Mouse (Mus musculus): ENCODE data around the gene Saysd1. TPM values are rescaled to one million over a fixed set of nuclear protein-coding genes. Genes with fewer than 3 reads are reported as not detected.

The Saysd1 gene
- polyA plus RNA-seq, 1 experiment from 2014 or later: 13.1 TPM

DNA sequence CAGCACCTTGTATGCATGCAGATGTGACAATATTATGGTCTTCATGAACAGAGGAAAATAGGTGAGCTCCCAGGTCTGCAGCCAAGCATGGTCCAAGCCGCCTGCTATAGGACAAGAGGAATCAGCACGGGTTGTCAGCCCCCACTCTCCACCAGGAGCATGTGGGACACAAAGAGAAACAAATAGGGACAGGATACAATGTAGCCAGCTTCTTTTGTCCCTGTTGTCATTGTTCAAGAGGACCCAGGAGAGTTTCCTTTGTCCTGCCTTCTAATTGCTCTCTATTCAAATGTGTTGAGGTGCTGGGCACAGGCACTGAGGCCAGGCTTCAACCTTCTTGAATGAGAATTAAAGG lies 89.9 kb downstream of the Saysd1 start:
- Histone ChIP-seq H3K27ac (ENCODE audit: low read depth) (no peak overlapping the region), H3K27me3 (replicated peaks; ENCODE audit: control insufficient read depth, insufficient read depth, low read length) (no peaks in the 10 kb centered on the region), H3K36me3 (ENCODE audit: control insufficient read depth, insufficient read depth, low read length) (no peaks in the 10 kb centered on the region), H3K9ac (ENCODE audit: low read length) (no peak overlapping the region), H3K4me3 (ENCODE audit: low read depth, low read length) (no peak overlapping the region), H3K4me1 (replicated peaks; ENCODE audit: control insufficient read depth, insufficient read depth, low read length) (no peaks in the 10 kb centered on the region), H3K4me2 (ENCODE audit: low read length) (no peak overlapping the region), H3K9me3 (ENCODE audit: control insufficient read depth, low read length) (no peaks in the 10 kb centered on the region)
- 60% methylated on average over 2 of the region's 2 CpGs for WGBS
- DNase-seq (ENCODE audit: low spot score): no peak
- ATAC-seq (replicated peaks; ENCODE audit: low FRiP score, low TSS enrichment, low read depth): no peak

DNA sequence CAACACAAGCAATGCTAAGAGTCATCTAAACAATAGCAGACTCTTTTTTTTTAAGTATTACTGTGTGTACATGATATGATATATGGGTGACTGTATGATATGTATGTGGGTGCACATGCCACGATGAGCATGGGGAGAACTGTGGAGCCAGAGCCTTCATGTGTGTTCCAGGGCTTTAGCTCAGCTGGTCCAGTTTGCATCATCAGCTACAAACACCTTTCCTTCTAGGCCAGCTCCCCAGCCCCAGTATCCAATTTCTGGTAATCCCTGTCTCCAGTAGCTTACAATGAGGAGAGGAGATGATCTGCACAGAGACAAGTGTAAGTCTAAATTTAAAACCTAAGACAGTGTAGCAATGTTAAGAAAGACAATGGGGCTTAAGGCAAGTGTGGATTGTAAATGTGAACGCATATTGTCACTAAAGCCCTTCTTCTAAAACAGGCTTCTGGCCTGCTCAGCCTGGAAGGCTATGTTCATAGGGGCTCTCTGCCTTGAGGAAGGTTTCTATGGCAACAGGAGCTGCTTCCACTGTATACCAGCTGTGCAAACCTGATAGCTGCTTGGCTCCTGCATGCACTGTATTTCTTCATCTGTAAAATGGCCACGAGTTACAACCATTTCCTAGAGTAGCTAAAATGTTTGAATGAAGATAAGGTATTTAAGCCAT lies 90.4 kb downstream of the Saysd1 start:
- no peak overlapping the region for H3K9ac ChIP-seq (ENCODE audit: low read length)
- no peaks in the 10 kb centered on the region for H3K9me3 ChIP-seq (ENCODE audit: control insufficient read depth, low read length)
- no peak overlapping the region for H3K27ac ChIP-seq (ENCODE audit: low read depth)
- 59% methylated on average over 3 of the region's 3 CpGs for WGBS
- no peaks in the 10 kb centered on the region for H3K27me3 ChIP-seq (replicated peaks; ENCODE audit: control insufficient read depth, insufficient read depth, low read length)
- no peak overlapping the region for H3K4me2 ChIP-seq (ENCODE audit: low read length)
- H3K4me3 ChIP-seq (ENCODE audit: low read depth, low read length): no peak overlapping the region
- DNase-seq (ENCODE audit: low spot score) (no peak), ATAC-seq (replicated peaks; ENCODE audit: low FRiP score, low TSS enrichment, low read depth) (no peak)
- H3K36me3 ChIP-seq (ENCODE audit: control insufficient read depth, insufficient read depth, low read length): no peaks in the 10 kb centered on the region
- no peaks in the 10 kb centered on the region for H3K4me1 ChIP-seq (replicated peaks; ENCODE audit: control insufficient read depth, insufficient read depth, low read length)

DNA sequence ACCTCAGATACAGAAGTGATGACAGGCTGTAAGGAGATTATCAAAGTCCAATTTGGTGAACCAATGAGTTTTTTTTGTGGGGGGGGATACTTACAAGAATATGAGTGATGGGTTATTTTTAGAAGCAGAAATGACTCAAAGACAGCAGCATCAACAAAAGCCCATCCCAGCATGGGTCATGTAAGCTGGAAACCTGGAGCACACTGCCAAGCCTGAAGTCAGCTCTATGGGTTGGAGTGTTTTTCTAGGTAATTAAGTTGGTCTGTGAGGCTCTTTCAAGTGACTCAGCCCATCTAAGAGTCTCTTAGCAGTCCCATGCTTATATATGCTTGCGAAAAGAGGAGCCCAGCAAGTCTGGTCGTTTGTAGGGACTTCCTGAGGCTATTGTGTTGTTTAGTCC lies 91.0 kb downstream of the Saysd1 start:
- H3K9me3 ChIP-seq (ENCODE audit: control insufficient read depth, low read length): no peaks in the 10 kb centered on the region
- no peak overlapping the region for H3K27ac ChIP-seq (ENCODE audit: low read depth)
- H3K36me3 ChIP-seq (ENCODE audit: control insufficient read depth, insufficient read depth, low read length): no peaks in the 10 kb centered on the region
- WGBS: 64% methylated on average over 2 of the region's 2 CpGs
- no peak for DNase-seq (ENCODE audit: low spot score)
- no peaks in the 10 kb centered on the region for H3K4me1 ChIP-seq (replicated peaks; ENCODE audit: control insufficient read depth, insufficient read depth, low read length)
- H3K4me2 ChIP-seq (ENCODE audit: low read length): no peak overlapping the region
- H3K9ac ChIP-seq (ENCODE audit: low read length): no peak overlapping the region
- no peaks in the 10 kb centered on the region for H3K27me3 ChIP-seq (replicated peaks; ENCODE audit: control insufficient read depth, insufficient read depth, low read length)
- no peak overlapping the region for H3K4me3 ChIP-seq (ENCODE audit: low read depth, low read length)
- no peak for ATAC-seq (replicated peaks; ENCODE audit: low FRiP score, low TSS enrichment, low read depth)

DNA sequence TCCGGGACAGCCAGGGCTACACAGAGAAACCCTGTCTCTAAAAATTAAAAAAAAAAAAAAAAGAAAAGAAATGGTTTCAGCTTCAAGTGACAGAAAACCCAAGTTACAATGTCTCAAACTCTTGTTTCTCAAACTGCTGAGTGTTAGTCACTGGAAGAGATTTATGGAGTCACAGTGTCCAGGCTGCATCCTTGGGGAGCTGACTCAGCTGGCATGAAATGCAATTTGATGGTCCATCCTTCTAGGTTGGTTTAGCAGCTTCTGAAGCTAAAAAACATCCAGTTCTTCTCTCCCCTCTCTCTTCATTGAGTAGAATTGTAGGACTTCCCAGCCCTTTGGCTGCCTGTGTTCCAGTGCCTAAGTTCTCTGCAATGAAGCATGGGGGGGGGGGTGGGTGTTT lies 94.3 kb downstream of the Saysd1 start:
- no peaks in the 10 kb centered on the region for H3K36me3 ChIP-seq (ENCODE audit: control insufficient read depth, insufficient read depth, low read length)
- no peaks in the 10 kb centered on the region for H3K9me3 ChIP-seq (ENCODE audit: control insufficient read depth, low read length)
- WGBS: 70% methylated on average over 1 of the region's 1 CpGs
- H3K4me2 ChIP-seq (ENCODE audit: low read length): no peak overlapping the region
- H3K9ac ChIP-seq (ENCODE audit: low read length): no peak overlapping the region
- no peak overlapping the region for H3K4me3 ChIP-seq (ENCODE audit: low read depth, low read length)
- no peaks in the 10 kb centered on the region for H3K4me1 ChIP-seq (replicated peaks; ENCODE audit: control insufficient read depth, insufficient read depth, low read length)
- DNase-seq (ENCODE audit: low spot score) (no peak), ATAC-seq (replicated peaks; ENCODE audit: low FRiP score, low TSS enrichment, low read depth) (no peak)
- H3K27me3 ChIP-seq (replicated peaks; ENCODE audit: control insufficient read depth, insufficient read depth, low read length): no peaks in the 10 kb centered on the region
- no peak overlapping the region for H3K27ac ChIP-seq (ENCODE audit: low read depth)

DNA sequence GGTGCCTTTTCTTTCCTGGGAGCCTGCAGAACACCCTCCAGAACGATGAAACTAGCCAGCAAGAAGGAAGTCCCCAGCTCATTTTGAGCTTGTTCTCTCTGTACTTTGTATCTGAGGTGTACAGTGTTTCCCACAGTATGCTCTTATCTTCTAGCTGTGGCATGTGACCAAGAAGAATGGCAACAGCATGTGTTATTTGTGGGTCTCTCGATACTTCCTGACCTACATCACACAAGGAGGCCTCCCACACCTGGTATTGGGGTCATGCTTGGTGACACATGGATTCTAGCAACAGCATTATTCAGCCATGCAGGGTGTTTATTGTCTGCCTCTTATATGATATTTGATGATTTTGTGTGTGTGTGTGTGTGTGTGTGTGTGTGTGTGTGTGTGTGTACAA lies 96.5 kb downstream of the Saysd1 start:
- ATAC-seq (replicated peaks; ENCODE audit: low FRiP score, low TSS enrichment, low read depth) (no peak), DNase-seq (ENCODE audit: low spot score) (no peak)
- Histone ChIP-seq H3K36me3 (ENCODE audit: control insufficient read depth, insufficient read depth, low read length) (no peaks in the 10 kb centered on the region), H3K4me1 (replicated peaks; ENCODE audit: control insufficient read depth, insufficient read depth, low read length) (no peaks in the 10 kb centered on the region), H3K27ac (ENCODE audit: low read depth) (no peak overlapping the region), H3K4me3 (ENCODE audit: low read depth, low read length) (no peak overlapping the region), H3K4me2 (ENCODE audit: low read length) (no peak overlapping the region), H3K27me3 (replicated peaks; ENCODE audit: control insufficient read depth, insufficient read depth, low read length) (no peaks in the 10 kb centered on the region), H3K9me3 (ENCODE audit: control insufficient read depth, low read length) (no peaks in the 10 kb centered on the region), H3K9ac (ENCODE audit: low read length) (no peak overlapping the region)
- WGBS: 75% methylated on average over 2 of the region's 2 CpGs

DNA sequence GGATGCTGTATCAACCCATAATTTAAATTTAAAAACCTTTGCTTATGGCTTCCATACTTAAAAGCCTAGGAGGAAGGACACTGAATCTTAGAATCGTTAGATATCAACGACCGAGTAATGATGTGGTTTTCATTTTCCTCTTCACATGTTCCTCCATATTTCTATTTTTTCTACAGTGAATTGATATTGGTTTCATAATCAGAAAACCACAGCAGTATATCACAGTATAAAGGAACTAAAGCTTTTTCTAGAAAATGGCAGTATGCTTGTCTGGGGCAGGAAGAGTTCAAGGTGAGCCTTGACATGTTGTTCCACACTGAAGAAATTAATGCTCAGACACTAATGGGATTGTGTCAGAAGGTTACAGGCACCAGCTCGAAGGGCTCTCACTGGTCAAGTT lies 97.4 kb downstream of the Saysd1 start:
- H3K4me3 ChIP-seq (ENCODE audit: low read depth, low read length): no peak overlapping the region
- H3K4me2 ChIP-seq (ENCODE audit: low read length): no peak overlapping the region
- H3K9me3 ChIP-seq (ENCODE audit: control insufficient read depth, low read length): no peaks in the 10 kb centered on the region
- no peaks in the 10 kb centered on the region for H3K36me3 ChIP-seq (ENCODE audit: control insufficient read depth, insufficient read depth, low read length)
- DNase-seq (ENCODE audit: low spot score): no peak
- ATAC-seq (replicated peaks; ENCODE audit: low FRiP score, low TSS enrichment, low read depth): no peak
- WGBS: 82% methylated on average over 4 of the region's 4 CpGs
- no peak overlapping the region for H3K9ac ChIP-seq (ENCODE audit: low read length)
- H3K27me3 ChIP-seq (replicated peaks; ENCODE audit: control insufficient read depth, insufficient read depth, low read length): no peaks in the 10 kb centered on the region
- H3K27ac ChIP-seq (ENCODE audit: low read depth): no peak overlapping the region
- H3K4me1 ChIP-seq (replicated peaks; ENCODE audit: control insufficient read depth, insufficient read depth, low read length): no peaks in the 10 kb centered on the region

DNA sequence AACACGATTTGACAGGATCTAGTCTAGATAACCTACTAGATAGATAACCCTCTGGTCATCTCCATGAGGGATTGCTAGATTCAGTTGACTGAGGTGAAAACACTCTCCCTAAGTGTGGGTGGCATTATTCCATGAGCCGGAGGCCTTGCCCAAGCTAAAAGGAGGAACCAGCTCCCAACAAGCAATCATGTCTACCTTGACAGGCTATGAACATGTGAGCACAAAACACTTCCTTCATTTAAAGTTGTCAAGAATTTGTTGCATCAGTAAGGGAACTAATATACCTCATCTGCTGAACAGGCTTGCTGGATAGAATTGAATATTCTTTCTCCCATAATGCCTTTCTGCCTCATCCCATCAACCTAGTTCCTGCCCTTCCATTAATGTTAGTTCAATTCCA lies 98.5 kb downstream of the Saysd1 start:
- Histone ChIP-seq H3K9me3 (ENCODE audit: control insufficient read depth, low read length) (no peaks in the 10 kb centered on the region), H3K27me3 (replicated peaks; ENCODE audit: control insufficient read depth, insufficient read depth, low read length) (no peaks in the 10 kb centered on the region), H3K4me1 (replicated peaks; ENCODE audit: control insufficient read depth, insufficient read depth, low read length) (no peaks in the 10 kb centered on the region), H3K9ac (ENCODE audit: low read length) (no peak overlapping the region), H3K4me3 (ENCODE audit: low read depth, low read length) (no peak overlapping the region), H3K4me2 (ENCODE audit: low read length) (no peak overlapping the region), H3K27ac (ENCODE audit: low read depth) (no peak overlapping the region), H3K36me3 (ENCODE audit: control insufficient read depth, insufficient read depth, low read length) (no peaks in the 10 kb centered on the region)
- 78% methylated on average over 2 of the region's 2 CpGs for WGBS
- ATAC-seq (replicated peaks; ENCODE audit: low FRiP score, low TSS enrichment, low read depth) (no peak), DNase-seq (ENCODE audit: low spot score) (no peak)

DNA sequence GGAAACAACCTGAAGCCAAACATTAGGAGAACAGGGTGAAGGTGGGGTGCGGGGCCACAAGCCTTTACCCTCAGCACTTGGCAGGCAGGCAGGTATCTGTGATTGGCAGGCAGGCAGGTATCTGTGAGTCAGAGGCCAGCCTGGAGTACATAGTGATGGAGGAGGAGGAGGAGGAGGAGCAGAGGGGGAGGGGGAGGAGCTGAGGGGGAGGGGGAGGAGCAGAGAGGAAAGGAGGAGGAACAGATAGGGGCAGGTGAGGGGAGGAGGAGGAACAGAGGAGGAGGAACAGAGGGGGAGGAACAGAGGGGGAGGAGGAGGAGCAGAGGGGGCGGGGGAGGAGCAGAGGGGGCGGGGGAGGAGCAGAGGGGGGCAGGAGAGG lies 105.6 kb downstream of the Saysd1 start:
- 40% methylated on average over 2 of the region's 3 CpGs for WGBS
- H3K27ac ChIP-seq (ENCODE audit: low read depth): no peak overlapping the region
- DNase-seq (ENCODE audit: low spot score): no peak
- no peak for ATAC-seq (replicated peaks; ENCODE audit: low FRiP score, low TSS enrichment, low read depth)
- H3K9me3 ChIP-seq (ENCODE audit: control insufficient read depth, low read length): no peaks in the 10 kb centered on the region
- H3K4me2 ChIP-seq (ENCODE audit: low read length): no peak overlapping the region
- H3K36me3 ChIP-seq (ENCODE audit: control insufficient read depth, insufficient read depth, low read length): no peaks in the 10 kb centered on the region
- H3K27me3 ChIP-seq (replicated peaks; ENCODE audit: control insufficient read depth, insufficient read depth, low read length): no peaks in the 10 kb centered on the region
- H3K4me1 ChIP-seq (replicated peaks; ENCODE audit: control insufficient read depth, insufficient read depth, low read length): no peaks in the 10 kb centered on the region
- no peak overlapping the region for H3K9ac ChIP-seq (ENCODE audit: low read length)
- H3K4me3 ChIP-seq (ENCODE audit: low read depth, low read length): no peak overlapping the region

DNA sequence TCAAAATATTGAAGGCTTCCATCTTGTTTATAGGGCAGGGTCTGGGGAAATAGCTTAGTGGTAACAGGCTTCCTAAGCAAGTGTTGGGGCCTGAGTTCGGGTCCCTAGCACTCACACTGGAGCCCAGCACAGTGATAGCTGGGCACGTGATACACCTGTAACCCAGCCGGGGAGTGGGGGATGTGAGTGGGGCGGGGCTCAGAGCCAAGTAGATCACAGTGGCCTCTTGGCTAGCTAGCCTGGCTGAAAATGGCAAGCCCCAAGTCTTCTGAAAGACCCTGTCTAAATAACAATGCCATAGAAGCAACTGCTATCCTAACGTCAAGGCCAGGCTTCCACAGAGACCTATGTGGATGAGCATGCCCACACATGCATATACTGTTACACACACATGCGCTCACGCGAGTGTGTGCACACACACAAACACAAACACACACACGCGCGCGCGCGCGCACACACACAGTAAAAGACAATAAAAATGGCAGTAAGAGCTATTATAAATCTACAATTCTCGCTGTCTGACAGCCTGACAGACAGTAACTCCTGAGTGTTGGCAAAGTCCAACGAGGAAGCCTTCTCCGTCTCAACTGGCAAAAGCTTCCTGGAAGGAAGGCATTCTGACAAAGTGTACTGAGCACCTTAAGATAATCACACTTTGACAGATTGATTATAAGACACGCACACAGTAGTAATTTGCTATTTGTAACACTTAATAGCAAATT lies 106.2 kb downstream of the Saysd1 start:
- no peak overlapping the region for H3K27ac ChIP-seq (ENCODE audit: low read depth)
- H3K4me1 ChIP-seq (replicated peaks; ENCODE audit: control insufficient read depth, insufficient read depth, low read length): no peaks in the 10 kb centered on the region
- no peak overlapping the region for H3K4me3 ChIP-seq (ENCODE audit: low read depth, low read length)
- ATAC-seq (replicated peaks; ENCODE audit: low FRiP score, low TSS enrichment, low read depth): no peak
- no peak for DNase-seq (ENCODE audit: low spot score)
- no peaks in the 10 kb centered on the region for H3K36me3 ChIP-seq (ENCODE audit: control insufficient read depth, insufficient read depth, low read length)
- no peaks in the 10 kb centered on the region for H3K9me3 ChIP-seq (ENCODE audit: control insufficient read depth, low read length)
- 67% methylated on average over 19 of the region's 19 CpGs for WGBS
- H3K9ac ChIP-seq (ENCODE audit: low read length): no peak overlapping the region
- no peaks in the 10 kb centered on the region for H3K27me3 ChIP-seq (replicated peaks; ENCODE audit: control insufficient read depth, insufficient read depth, low read length)
- no peak overlapping the region for H3K4me2 ChIP-seq (ENCODE audit: low read length)
